Mouse (Mus musculus): Measurements from ENCODE around the gene Kifc5b. TPM values are rescaled to one million over a fixed set of nuclear protein-coding genes. Genes with fewer than 3 reads are reported as not detected.

The Kifc5b gene
- polyA plus RNA-seq, 1 experiment = 6.8 TPM

GRCm38 (mm10) chr17:26959815-26960214 is 42.9 kb downstream of the Kifc5b start:
- no peaks in the 10 kb centered on the region for H3K4me1 ChIP-seq (ENCODE audit: control insufficient read depth, insufficient read depth, insufficient read length)
- no peak overlapping the region for H3K4me3 ChIP-seq (ENCODE audit: extremely low read depth, insufficient read depth, insufficient read length)
- 98% methylated on average over 4 of the region's 4 CpGs for WGBS
- H3K27ac ChIP-seq (ENCODE audit: insufficient read depth, low read length) = no peak overlapping the region
- no peak for DNase-seq (ENCODE audit: low read depth in 1 of 2, low spot score in 2 of 2)
- no peaks in the 10 kb centered on the region for H3K27me3 ChIP-seq (ENCODE audit: control insufficient read depth, insufficient read depth, low read length)
- TF ChIP-seq CTCF (IDR thresholded peaks at IDR 0.05; ENCODE audit: extremely low read depth, insufficient read depth, insufficient read length, insufficient replicate concordance) (no peak), POLR2A (IDR thresholded peaks at IDR 0.05; ENCODE audit: low read depth, low read length) (no peak)
- H3K36me3 ChIP-seq (ENCODE audit: control insufficient read depth, insufficient read depth, low read length) = no peaks in the 10 kb centered on the region

- no peak overlapping the region for H3K27ac ChIP-seq (ENCODE audit: insufficient read depth, low read length)
- H3K27me3 ChIP-seq (ENCODE audit: control insufficient read depth, insufficient read depth, low read length) = no peaks in the 10 kb centered on the region
- DNase-seq (ENCODE audit: low read depth in 1 of 2, low spot score in 2 of 2) = no peak
- no peak for TF ChIP-seq POLR2A (IDR thresholded peaks at IDR 0.05; ENCODE audit: low read depth, low read length)
- TF ChIP-seq CTCF (IDR thresholded peaks at IDR 0.05; ENCODE audit: extremely low read depth, insufficient read depth, insufficient read length, insufficient replicate concordance) = no peak
- 79% methylated on average over 21 of the region's 21 CpGs for WGBS
- H3K36me3 ChIP-seq (ENCODE audit: control insufficient read depth, insufficient read depth, low read length) = no peaks in the 10 kb centered on the region
- H3K4me3 ChIP-seq (ENCODE audit: extremely low read depth, insufficient read depth, insufficient read length) = no peak overlapping the region
- no peaks in the 10 kb centered on the region for H3K4me1 ChIP-seq (ENCODE audit: control insufficient read depth, insufficient read depth, insufficient read length)
These were observed 44.8 kb downstream of the Kifc5b start for GRCm38 (mm10) chr17:26961572-26962240.

GRCm38 (mm10) chr17:26966993-26967392 is 50.1 kb downstream of the Kifc5b start:
- H3K4me3 ChIP-seq (ENCODE audit: extremely low read depth, insufficient read depth, insufficient read length) = no peak overlapping the region
- H3K27me3 ChIP-seq (ENCODE audit: control insufficient read depth, insufficient read depth, low read length) = no peaks in the 10 kb centered on the region
- no peak overlapping the region for H3K27ac ChIP-seq (ENCODE audit: insufficient read depth, low read length)
- 99% methylated on average over 11 of the region's 11 CpGs for WGBS
- H3K4me1 ChIP-seq (ENCODE audit: control insufficient read depth, insufficient read depth, insufficient read length) = no peaks in the 10 kb centered on the region
- no peak for DNase-seq (ENCODE audit: low read depth in 1 of 2, low spot score in 2 of 2)
- no peaks in the 10 kb centered on the region for H3K36me3 ChIP-seq (ENCODE audit: control insufficient read depth, insufficient read depth, low read length)
- TF ChIP-seq CTCF (IDR thresholded peaks at IDR 0.05; ENCODE audit: extremely low read depth, insufficient read depth, insufficient read length, insufficient replicate concordance) (no peak), POLR2A (IDR thresholded peaks at IDR 0.05; ENCODE audit: low read depth, low read length) (no peak)

GRCm38 (mm10) chr17:26967477-26967876 is 50.6 kb downstream of the Kifc5b start:
- no peak overlapping the region for H3K4me3 ChIP-seq (ENCODE audit: extremely low read depth, insufficient read depth, insufficient read length)
- H3K27ac ChIP-seq (ENCODE audit: insufficient read depth, low read length) = no peak overlapping the region
- no peak for TF ChIP-seq POLR2A (IDR thresholded peaks at IDR 0.05; ENCODE audit: low read depth, low read length)
- TF ChIP-seq CTCF (IDR thresholded peaks at IDR 0.05; ENCODE audit: extremely low read depth, insufficient read depth, insufficient read length, insufficient replicate concordance) = no peak
- H3K4me1 ChIP-seq (ENCODE audit: control insufficient read depth, insufficient read depth, insufficient read length) = no peaks in the 10 kb centered on the region; the same call in 1 of the 2 replicates
- no peaks in the 10 kb centered on the region for H3K27me3 ChIP-seq (ENCODE audit: control insufficient read depth, insufficient read depth, low read length)
- no peaks in the 10 kb centered on the region for H3K36me3 ChIP-seq (ENCODE audit: control insufficient read depth, insufficient read depth, low read length)
- no peak for DNase-seq (ENCODE audit: low read depth in 1 of 2, low spot score in 2 of 2)
- WGBS = 91% methylated on average over 6 of the region's 6 CpGs

- Histone ChIP-seq H3K4me3 (ENCODE audit: extremely low read depth, insufficient read depth, insufficient read length) (no peak overlapping the region), H3K36me3 (ENCODE audit: control insufficient read depth, insufficient read depth, low read length) (no peaks in the 10 kb centered on the region), H3K27ac (ENCODE audit: insufficient read depth, low read length) (no peak overlapping the region), H3K4me1 (ENCODE audit: control insufficient read depth, insufficient read depth, insufficient read length) (no peaks in the 10 kb centered on the region; the same call in 1 of the 2 replicates), H3K27me3 (ENCODE audit: control insufficient read depth, insufficient read depth, low read length) (no peaks in the 10 kb centered on the region)
- WGBS = 85% methylated on average over 6 of the region's 6 CpGs
- DNase-seq (ENCODE audit: low read depth in 1 of 2, low spot score in 2 of 2) = no peak
- TF ChIP-seq CTCF (IDR thresholded peaks at IDR 0.05; ENCODE audit: extremely low read depth, insufficient read depth, insufficient read length, insufficient replicate concordance) = no peak
- TF ChIP-seq POLR2A (IDR thresholded peaks at IDR 0.05; ENCODE audit: low read depth, low read length) = no peak
These were observed 51.3 kb downstream of the Kifc5b start for GRCm38 (mm10) chr17:26968200-26968611.

GRCm38 (mm10) chr17:26969257-26969656 is 52.4 kb downstream of the Kifc5b start:
- no peak for DNase-seq (ENCODE audit: low read depth in 1 of 2, low spot score in 2 of 2)
- Histone ChIP-seq H3K4me3 (ENCODE audit: extremely low read depth, insufficient read depth, insufficient read length) (no peak overlapping the region), H3K4me1 (ENCODE audit: control insufficient read depth, insufficient read depth, insufficient read length) (peaks cover 7% of the 10 kb centered on the region; the same call in 1 of the 2 replicates), H3K27me3 (ENCODE audit: control insufficient read depth, insufficient read depth, low read length) (no peaks in the 10 kb centered on the region), H3K36me3 (ENCODE audit: control insufficient read depth, insufficient read depth, low read length) (no peaks in the 10 kb centered on the region), H3K27ac (ENCODE audit: insufficient read depth, low read length) (no peak overlapping the region)
- TF ChIP-seq CTCF (IDR thresholded peaks at IDR 0.05; ENCODE audit: extremely low read depth, insufficient read depth, insufficient read length, insufficient replicate concordance) = no peak
- no peak for TF ChIP-seq POLR2A (IDR thresholded peaks at IDR 0.05; ENCODE audit: low read depth, low read length)
- 88% methylated on average over 6 of the region's 6 CpGs for WGBS

GRCm38 (mm10) chr17:26970221-26970620 is 53.3 kb downstream of the Kifc5b start:
- no peaks in the 10 kb centered on the region for H3K27me3 ChIP-seq (ENCODE audit: control insufficient read depth, insufficient read depth, low read length)
- 57% methylated on average over 12 of the region's 12 CpGs for WGBS
- no peak for TF ChIP-seq POLR2A (IDR thresholded peaks at IDR 0.05; ENCODE audit: low read depth, low read length)
- no peak for TF ChIP-seq CTCF (IDR thresholded peaks at IDR 0.05; ENCODE audit: extremely low read depth, insufficient read depth, insufficient read length, insufficient replicate concordance)
- H3K4me1 ChIP-seq (ENCODE audit: control insufficient read depth, insufficient read depth, insufficient read length) = peaks cover 11% of the 10 kb centered on the region; the same call in 1 of the 2 replicates
- no peak for DNase-seq (ENCODE audit: low read depth in 1 of 2, low spot score in 2 of 2)
- H3K36me3 ChIP-seq (ENCODE audit: control insufficient read depth, insufficient read depth, low read length) = peaks cover 6% of the 10 kb centered on the region
- H3K4me3 ChIP-seq (ENCODE audit: extremely low read depth, insufficient read depth, insufficient read length) = no peak overlapping the region
- H3K27ac ChIP-seq (ENCODE audit: insufficient read depth, low read length) = no peak overlapping the region

All from spleen, adult 2 months (tissue).